Mouse (Mus musculus) heart, adult 2 months (tissue): Measurements from ENCODE around the gene Myl9. TPM values are rescaled to one million over a fixed set of nuclear protein-coding genes. Genes with fewer than 3 reads are reported as not detected.
A peak's percentile ranks its signal among the peaks of the same experiment; 100 is the strongest.

ENCODE experiments used
- DNase-seq, 2 experiments: peaks; one replicate each; pipeline ENCODE4 v3.0.0; 2021
- H3K27ac ChIP-seq: fragments of 200-600 bp; 2 replicates; pipeline ENCODE4 v1.8.1; 2022
- H3K27me3 ChIP-seq: fragments of 200-500 bp; 2 replicates; pipeline ENCODE4 v1.6.1; 2012; ENCODE audit warnings: mild to moderate bottlenecking, low read length, inconsistent platforms, mixed read lengths; ENCODE audit not compliant: control insufficient read depth, insufficient read depth
- H3K36me3 ChIP-seq: fragments of 200-500 bp; 2 replicates; pipeline ENCODE4 v1.6.1; 2012; ENCODE audit warnings: low read length, inconsistent platforms; ENCODE audit not compliant: control insufficient read depth, insufficient read depth
- H3K4me1 ChIP-seq: fragments of 200-500 bp; 2 replicates; pipeline ENCODE4 v1.6.1; 2011; ENCODE audit warnings: low read length; ENCODE audit not compliant: control insufficient read depth, insufficient read depth
- H3K4me3 ChIP-seq: fragments of 200-600 bp; 2 replicates; pipeline ENCODE4 v1.8.1; 2022
- H3K79me2 ChIP-seq: fragments of 200-500 bp; replicated peaks from 2 replicates; pipeline ENCODE4 v1.6.1; 2012; ENCODE audit warnings: mild to moderate bottlenecking, inconsistent platforms, low read length, moderate library complexity, mixed read lengths; ENCODE audit not compliant: control insufficient read depth, insufficient read depth
- H3K9ac ChIP-seq: fragments of 200-500 bp; 2 replicates; pipeline ENCODE4 v1.6.1; 2012; ENCODE audit warnings: low read depth, mild to moderate bottlenecking, control low read depth, inconsistent platforms, low read length, mixed read lengths
- CTCF ChIP-seq: fragments of 200-600 bp; IDR thresholded peaks from 2 replicates; pipeline ENCODE4 v1.8.1; 2022; ENCODE audit warnings: antibody characterized with exemption, mild to moderate bottlenecking, moderate library complexity
- EP300 ChIP-seq: fragments of 200-500 bp; IDR thresholded peaks from 2 replicates; pipeline ENCODE4 v1.6.1; 2011; ENCODE audit warnings: low read depth, low read length, control low read depth; ENCODE audit not compliant: insufficient read depth
- POLR2A ChIP-seq: fragments of 200-500 bp; IDR thresholded peaks from 2 replicates; pipeline ENCODE4 v1.6.1; 2011; ENCODE audit warnings: mild to moderate bottlenecking, low read depth, low read length, control low read depth; ENCODE audit not compliant: insufficient read depth
- WGBS: fragments of 180-500 bp; shearing (Covaris S2); methylation state at CpG from one replicate; pipeline ENCODE4 v1.1.7; 2018; 5-methylcytosine and 5-hydroxymethylcytosine counted together
- intact Hi-C: fragments of 180-260 bp; cut with DNase I; formaldehyde crosslinking; loops from one replicate; pipeline ENCODE4 v1.15.1; 2025
- polyA plus RNA-seq: library from polyadenylated mRNA; depleted of rRNA; stranded (reverse); fragments of >200 nt; gene quantifications from 2 replicates; pipeline ENCODE4 v1.2.3, GENCODE M21; 2012
- total RNA-seq, 2 experiments: library from RNA; stranded (reverse); gene quantifications; 2 replicates each; pipeline ENCODE4 v1.2.3; 2021

Gene Myl9
- total and polyA plus RNA-seq, 3 experiments = 86.6 to 204 (median 107) TPM

DNA sequence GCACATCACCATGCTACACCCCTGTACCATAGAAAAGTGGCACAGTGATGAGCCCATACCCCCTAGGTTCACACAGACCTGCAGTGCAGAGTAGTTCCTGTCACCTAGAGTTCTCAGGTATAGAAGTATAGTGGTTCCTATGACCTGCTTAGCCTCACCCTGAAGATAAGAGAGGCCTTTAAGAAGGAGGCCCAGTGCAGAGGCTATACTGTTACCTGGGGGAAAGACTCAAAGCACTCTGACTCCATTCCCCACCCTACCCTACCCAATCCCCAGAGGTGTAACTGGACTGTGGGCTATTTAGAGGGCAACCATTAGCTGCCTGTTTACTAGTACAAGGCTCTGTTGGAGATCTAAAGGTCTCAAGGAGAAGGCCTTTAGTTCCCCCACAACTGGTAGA is 43.6 kb upstream of the Myl9 start:
- no peak for DNase-seq
- intact Hi-C loops = loop anchor here (5.0 kb wide), 1 partner anchor 131 kb away; the partner anchor contains the start of gene Rab5if
- Histone ChIP-seq H3K9ac (no peak overlapping the region), H3K4me3 (no peak overlapping the region), H3K79me2 (peaks cover 2% of the 10 kb centered on the region), H3K27ac (peak overlapping the region; percentile 87), H3K27me3 (no peaks in the 10 kb centered on the region), H3K4me1 (peaks cover 43% of the 10 kb centered on the region), H3K36me3 (peaks cover 6% of the 10 kb centered on the region)
- TF ChIP-seq CTCF (no peak), EP300 (no peak), POLR2A (no peak)

DNA sequence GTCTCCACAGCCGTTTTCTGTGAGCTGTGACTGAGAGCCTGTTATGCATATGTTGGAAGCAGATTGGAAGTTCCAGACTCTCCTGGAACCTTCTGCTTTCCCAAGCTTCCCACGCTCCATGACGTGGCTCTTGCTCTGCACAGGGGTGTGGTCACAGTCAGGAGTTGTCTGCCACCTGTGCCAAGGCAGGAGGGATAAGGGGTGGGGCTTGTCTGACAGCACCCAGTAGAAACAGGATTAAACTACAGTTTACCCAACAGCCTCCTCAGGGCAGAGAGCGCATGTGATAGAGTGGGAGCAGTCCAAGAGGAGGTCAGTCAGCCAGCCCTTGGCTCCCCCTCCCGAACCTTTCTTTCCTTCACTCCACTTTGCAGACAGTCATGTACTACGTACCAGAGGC is 43.1 kb upstream of the Myl9 start:
- TF ChIP-seq POLR2A = no peak
- TF ChIP-seq EP300 = peak; percentile 91
- TF ChIP-seq CTCF = no peak
- peaks cover 2% of the 10 kb centered on the region for H3K79me2 ChIP-seq
- H3K36me3 ChIP-seq = peaks cover 5% of the 10 kb centered on the region
- peak; percentile 78 to 88 for DNase-seq
- intact Hi-C loops = loop anchor here (5.0 kb wide), 1 partner anchor 130 kb away; the partner anchor contains the start of gene Rab5if
- H3K9ac ChIP-seq = no peak overlapping the region
- WGBS = 36% methylated on average over 6 of the region's 6 CpGs
- H3K4me3 ChIP-seq = no peak overlapping the region
- no peaks in the 10 kb centered on the region for H3K27me3 ChIP-seq
- H3K4me1 ChIP-seq = peaks cover 40% of the 10 kb centered on the region
- peak overlapping the region; percentile 87 for H3K27ac ChIP-seq

DNA sequence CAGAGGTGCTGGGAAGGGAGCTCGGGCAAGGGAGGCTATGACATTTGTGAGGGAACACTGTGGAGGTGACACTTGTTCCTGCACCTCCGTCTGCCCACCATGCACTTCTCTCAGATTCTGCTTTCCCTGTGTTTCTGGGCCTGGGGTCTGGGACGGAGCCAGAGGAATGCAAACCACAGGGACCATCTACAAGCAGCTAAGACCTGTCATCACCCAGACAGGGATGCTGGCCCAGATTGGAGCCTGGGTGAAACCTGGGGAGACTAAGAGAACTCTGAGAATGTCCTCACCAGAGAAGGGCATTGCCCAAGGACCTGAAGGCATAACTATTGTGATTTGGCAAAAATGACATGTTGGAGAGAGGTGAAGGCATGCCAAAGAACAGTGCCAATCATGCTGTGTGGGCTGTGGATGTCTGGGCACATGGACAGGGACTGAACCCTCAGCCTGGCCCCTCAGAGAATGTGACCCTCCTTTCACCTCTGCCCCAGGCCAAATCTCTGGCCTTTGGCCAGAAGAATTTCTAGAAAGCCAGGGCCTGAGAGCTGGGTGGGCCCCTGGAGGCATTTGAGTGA is 39.4 kb upstream of the Myl9 start:
- Histone ChIP-seq H3K79me2 (peaks cover 4% of the 10 kb centered on the region), H3K4me1 (peaks cover 51% of the 10 kb centered on the region), H3K4me3 (no peak overlapping the region), H3K9ac (no peak overlapping the region), H3K27ac (no peak overlapping the region), H3K27me3 (no peaks in the 10 kb centered on the region), H3K36me3 (peaks cover 2% of the 10 kb centered on the region)
- no peak for TF ChIP-seq CTCF
- no peak for TF ChIP-seq EP300
- no peak for TF ChIP-seq POLR2A
- 69% methylated on average over 3 of the region's 3 CpGs for WGBS
- peak in 1 of 2 experiments; percentile 27 for DNase-seq
- intact Hi-C loops = no loop called here

DNA sequence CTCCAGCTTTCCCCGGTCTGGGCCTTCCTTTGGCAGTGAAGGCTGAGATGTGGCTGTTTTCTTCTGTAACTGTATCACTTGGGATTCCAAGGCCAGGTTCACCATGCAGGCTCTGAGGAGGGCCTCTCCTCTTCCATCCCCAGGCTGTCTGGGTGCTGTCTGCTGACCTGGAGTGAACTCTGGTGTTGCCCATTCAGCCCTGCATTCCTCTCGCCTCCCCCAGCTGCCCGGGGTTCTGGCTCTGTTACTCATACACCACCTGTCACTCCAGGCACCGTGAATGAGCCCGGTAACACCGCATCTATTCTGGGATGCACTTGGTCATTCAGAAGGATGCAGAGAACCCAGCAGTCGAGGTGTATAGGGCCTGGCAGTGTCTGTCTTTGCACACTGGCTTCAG is 38.4 kb upstream of the Myl9 start:
- H3K4me3 ChIP-seq = no peak overlapping the region
- peaks cover 8% of the 10 kb centered on the region for H3K79me2 ChIP-seq
- H3K27ac ChIP-seq = no peak overlapping the region; the same call in 1 of the 2 replicates
- no peaks in the 10 kb centered on the region for H3K27me3 ChIP-seq
- H3K36me3 ChIP-seq = peaks cover under 1% of the 10 kb centered on the region
- TF ChIP-seq POLR2A = no peak
- 0 out of 2 replicates have a peak, but pooled peaks have one; percentile 28 for TF ChIP-seq EP300
- no peak for TF ChIP-seq CTCF
- no peak overlapping the region for H3K9ac ChIP-seq
- WGBS = 25% methylated on average over 7 of the region's 7 CpGs
- peak in 1 of 2 experiments; percentile 33 for DNase-seq
- intact Hi-C loops = no loop called here
- H3K4me1 ChIP-seq = peaks cover 56% of the 10 kb centered on the region

DNA sequence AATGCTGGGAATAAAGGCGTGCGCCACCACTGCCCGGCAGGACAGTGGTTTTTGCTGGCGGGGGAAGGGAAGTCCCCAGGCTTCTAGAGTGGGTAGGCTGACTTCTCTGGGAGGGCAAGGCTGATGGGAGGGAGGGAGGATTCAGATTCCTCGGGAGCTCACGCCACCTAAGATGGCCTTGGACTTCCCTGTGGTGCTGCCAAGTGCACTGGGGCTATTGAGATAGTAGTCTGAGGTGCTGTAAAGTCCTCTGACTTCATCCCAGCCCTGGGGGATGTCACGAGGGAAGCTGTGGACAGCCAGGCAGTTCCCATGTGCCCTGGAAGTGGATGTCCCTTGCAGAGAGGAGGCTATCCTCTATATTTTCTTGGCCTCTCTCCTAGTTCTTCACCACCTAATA is 37.2 kb upstream of the Myl9 start:
- Histone ChIP-seq H3K36me3 (no peaks in the 10 kb centered on the region; the same call in 1 of the 2 replicates), H3K27me3 (no peaks in the 10 kb centered on the region), H3K4me3 (no peak overlapping the region), H3K9ac (no peak overlapping the region), H3K79me2 (peaks cover 8% of the 10 kb centered on the region), H3K4me1 (peaks cover 54% of the 10 kb centered on the region), H3K27ac (no peak overlapping the region)
- WGBS = 43% methylated on average over 7 of the region's 7 CpGs
- intact Hi-C loops = no loop called here
- peak in 1 of 2 experiments; percentile 63 for DNase-seq
- peak; percentile 48; the same call in 1 of the 2 replicates for TF ChIP-seq EP300
- no peak for TF ChIP-seq CTCF
- TF ChIP-seq POLR2A = no peak

DNA sequence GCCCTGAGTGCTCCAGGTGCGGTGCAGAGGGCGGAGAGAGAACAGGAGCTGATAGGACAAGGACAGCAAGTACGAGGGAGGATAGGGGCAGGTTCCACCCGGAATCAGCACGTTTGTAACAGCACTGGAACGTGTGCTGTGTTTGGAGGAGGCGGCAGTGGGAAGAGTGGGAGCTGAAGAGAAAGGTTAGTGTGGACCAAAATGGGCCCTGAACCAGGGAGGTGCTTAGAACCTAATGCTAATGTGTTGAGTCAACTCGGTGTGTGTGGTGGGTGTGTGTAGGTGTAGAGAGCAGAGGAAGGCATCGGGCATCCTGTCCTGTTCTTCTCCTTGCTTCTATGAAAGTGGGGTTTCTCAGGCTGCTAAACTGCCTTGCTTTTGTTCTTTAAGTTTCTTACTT is 34.0 kb upstream of the Myl9 start:
- Histone ChIP-seq H3K27me3 (no peaks in the 10 kb centered on the region), H3K36me3 (no peaks in the 10 kb centered on the region), H3K9ac (no peak overlapping the region), H3K4me3 (no peak overlapping the region), H3K27ac (no peak overlapping the region), H3K4me1 (peaks cover 40% of the 10 kb centered on the region), H3K79me2 (peaks cover 9% of the 10 kb centered on the region)
- intact Hi-C loops = no loop called here
- DNase-seq = no peak
- TF ChIP-seq POLR2A (no peak), CTCF (no peak), EP300 (no peak)
- WGBS = 66% methylated on average over 9 of the region's 9 CpGs
